Mouse (Mus musculus) lung, postnatal 4 days (tissue): Measurements from ENCODE around the gene Ldhd.
A peak's percentile ranks its signal among the peaks of the same experiment; 100 is the strongest.

ENCODE experiments used
- DNase-seq, 2 experiments: peaks; one replicate each; pipeline ENCODE4 v3.0.0; 2021

Gene Ldhd

GRCm38 (mm10) chr8:111594044-111594840 is 35.9 kb downstream of the Ldhd start:
- no peak for DNase-seq

GRCm38 (mm10) chr8:111592390-111592910 is 37.7 kb downstream of the Ldhd start:
- DNase-seq: no peak

GRCm38 (mm10) chr8:111591176-111591575 is 39.0 kb downstream of the Ldhd start:
- no peak for DNase-seq

- DNase-seq: no peak
Measured at GRCm38 (mm10) chr8:111590214-111590613, 40.0 kb downstream of the Ldhd start.

- DNase-seq: no peak
Measured at GRCm38 (mm10) chr8:111588336-111588735, 41.8 kb downstream of the Ldhd start.

- no peak for DNase-seq
Measured at GRCm38 (mm10) chr8:111587545-111588094, 42.6 kb downstream of the Ldhd start.

- DNase-seq: no peak
Measured at GRCm38 (mm10) chr8:111584946-111585345, 45.2 kb downstream of the Ldhd start.

- DNase-seq: no peak
Measured at GRCm38 (mm10) chr8:111582386-111582785, 47.8 kb downstream of the Ldhd start.

- DNase-seq: peak in 1 of 2 experiments; percentile 38
Measured at GRCm38 (mm10) chr8:111580306-111580705, 49.9 kb downstream of the Ldhd start.

- no peak for DNase-seq
Measured at GRCm38 (mm10) chr8:111579318-111579717, 50.9 kb downstream of the Ldhd start.

GRCm38 (mm10) chr8:111577880-111578533 is 52.2 kb downstream of the Ldhd start:
- no peak for DNase-seq

GRCm38 (mm10) chr8:111576501-111576900 is 53.7 kb downstream of the Ldhd start:
- no peak for DNase-seq

GRCm38 (mm10) chr8:111575492-111575891 is 54.7 kb downstream of the Ldhd start:
- no peak for DNase-seq

- no peak for DNase-seq
Measured at GRCm38 (mm10) chr8:111574016-111574415, 56.2 kb downstream of the Ldhd start.
